Mouse (Mus musculus): Measurements from ENCODE around the gene Srrm2.
A peak's percentile ranks its signal among the peaks of the same experiment; 100 is the strongest.

Srrm2 gene

DNA sequence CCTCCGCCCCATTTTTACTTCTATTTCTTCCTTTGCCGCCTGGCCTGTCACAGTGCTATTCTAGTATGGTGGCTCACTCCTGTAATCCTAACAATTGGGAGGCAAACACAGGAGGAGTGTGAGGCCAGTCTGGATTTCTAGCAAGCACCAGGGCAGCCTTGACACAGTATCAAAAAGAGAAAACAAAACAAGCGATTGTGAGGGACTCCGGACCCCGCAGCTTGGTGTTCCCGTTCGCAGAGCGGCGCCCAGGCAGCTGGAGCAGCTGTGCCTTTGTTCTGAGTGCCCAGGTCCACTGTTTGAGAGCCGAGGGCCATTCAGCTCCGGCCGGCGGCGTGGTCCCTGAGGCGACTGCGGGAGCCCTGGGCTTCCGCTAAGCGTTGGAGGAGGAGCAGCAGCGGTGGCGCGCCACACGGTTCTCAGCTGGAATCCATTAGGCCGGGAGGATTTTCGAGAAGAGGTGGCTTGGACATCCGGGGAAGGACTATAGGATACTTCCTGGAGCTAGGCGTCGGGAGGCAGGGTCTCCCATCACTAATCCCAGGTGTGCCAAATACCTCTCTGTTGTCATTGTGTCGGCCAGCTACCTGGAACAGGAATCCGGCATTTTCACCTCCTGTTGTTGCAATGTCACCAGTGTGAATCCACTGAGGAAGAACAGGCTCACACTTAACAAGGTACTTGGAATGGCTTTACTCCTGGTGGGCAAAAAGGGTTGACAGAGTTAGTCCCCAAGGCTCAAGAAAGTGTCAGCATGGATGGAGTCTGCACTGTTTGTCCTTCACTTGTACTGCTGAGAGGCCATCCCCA lies at the start of gene Srrm2:
Srrm2 (plus strand) TSS at position 264 of the 810 bp plus-strand sequence.
- no peak for DNase-seq (ENCODE audit: low read depth, low spot score)

DNA sequence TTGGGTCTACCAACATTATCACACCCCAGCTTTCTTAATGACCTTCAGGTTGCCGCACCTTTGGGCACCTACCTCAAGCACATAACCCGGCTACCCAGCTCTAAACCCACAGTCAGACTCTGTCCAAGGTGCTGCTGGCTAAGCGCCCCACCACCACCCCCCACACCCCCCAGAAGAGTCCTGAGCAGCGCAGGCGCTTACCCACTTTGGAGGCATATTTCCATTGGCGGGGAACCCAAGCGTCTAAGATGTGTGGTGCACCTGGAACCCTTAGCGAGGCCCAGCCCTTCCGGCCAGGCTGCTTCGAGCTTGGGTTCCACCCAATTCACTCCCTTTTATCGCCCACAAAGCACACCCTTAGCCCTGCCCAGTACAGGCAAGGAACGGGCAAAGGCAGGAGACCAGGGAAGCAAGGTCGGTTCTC lies 49.7 kb upstream of the Srrm2 start, which contains the start of gene Paqr4:
Paqr4 (minus strand) TSS at position 270 of the 424 bp plus-strand sequence.
- DNase-seq (ENCODE audit: low read depth, low spot score) = no peak

DNA sequence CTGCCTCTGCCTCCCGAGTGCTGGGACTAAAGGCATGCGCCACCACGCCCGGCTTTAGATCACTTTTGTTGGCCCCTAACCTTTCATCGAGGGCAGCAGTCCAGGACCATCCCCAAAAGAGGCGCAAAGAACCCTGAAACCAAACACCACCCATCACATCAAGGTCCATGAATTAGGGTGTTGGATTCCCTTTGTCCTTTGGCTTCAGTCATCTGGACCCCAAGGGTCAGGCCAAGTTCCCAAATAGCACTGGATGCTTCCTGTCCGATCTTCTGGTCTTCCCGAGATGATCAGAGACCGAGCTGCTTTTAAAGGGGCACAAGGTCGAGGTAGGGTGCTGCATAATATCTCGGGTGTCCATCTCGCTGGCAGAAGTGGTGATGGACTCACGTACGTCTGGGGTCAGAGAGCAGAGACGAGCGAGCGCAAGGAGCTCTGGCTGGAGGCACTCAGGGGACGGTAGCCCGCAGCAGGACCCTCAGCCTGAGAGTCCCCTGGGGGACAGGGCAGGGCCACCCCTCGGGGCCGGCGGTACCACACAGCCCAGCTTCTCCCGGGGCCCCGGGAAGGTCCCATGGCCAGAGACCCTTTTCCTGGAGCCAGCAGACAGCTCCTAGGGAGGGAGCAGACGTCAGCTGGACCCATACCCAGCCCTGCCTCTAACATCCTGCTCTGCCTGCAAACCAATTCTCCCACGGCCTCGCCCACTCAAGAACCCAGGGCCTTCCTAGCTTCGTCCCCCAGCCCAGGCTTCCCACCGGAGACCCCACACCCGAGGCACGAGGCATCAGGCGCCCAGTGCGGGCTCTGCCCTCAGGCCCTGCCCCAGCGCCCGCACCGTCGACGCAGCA lies 48.7 kb upstream of the Srrm2 start:
- DNase-seq (ENCODE audit: low read depth, low spot score) = no peak

DNA sequence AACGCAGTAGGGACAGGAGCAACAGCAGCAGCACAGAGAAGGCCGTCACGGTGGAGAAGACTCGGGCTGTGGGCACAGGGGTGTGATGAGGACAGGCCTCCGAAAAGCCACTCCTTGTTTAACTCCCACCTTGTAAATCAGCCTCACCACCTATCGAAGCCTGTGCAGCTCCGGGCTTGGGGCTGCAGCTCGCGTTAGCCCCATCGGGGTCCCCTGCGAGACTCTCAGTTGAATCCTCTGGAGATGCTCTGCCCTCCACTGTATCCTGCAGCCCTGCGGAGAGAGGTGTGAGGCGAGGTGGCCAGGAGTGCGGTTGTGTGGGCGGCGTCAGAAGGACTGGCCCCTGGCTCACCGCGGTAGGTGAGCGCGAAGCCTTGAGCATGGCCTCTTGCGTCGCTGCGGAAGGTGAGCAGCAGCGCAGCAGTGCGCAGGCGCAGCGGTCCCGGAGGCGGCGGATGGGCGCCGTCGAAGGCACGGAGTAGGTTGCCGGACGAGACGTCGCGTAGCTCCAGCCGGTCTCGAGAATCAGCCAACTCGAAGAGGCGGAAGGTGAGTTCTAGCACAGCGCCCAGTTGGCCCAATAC lies 48.0 kb upstream of the Srrm2 start:
- DNase-seq (ENCODE audit: low read depth, low spot score) = no peak

DNA sequence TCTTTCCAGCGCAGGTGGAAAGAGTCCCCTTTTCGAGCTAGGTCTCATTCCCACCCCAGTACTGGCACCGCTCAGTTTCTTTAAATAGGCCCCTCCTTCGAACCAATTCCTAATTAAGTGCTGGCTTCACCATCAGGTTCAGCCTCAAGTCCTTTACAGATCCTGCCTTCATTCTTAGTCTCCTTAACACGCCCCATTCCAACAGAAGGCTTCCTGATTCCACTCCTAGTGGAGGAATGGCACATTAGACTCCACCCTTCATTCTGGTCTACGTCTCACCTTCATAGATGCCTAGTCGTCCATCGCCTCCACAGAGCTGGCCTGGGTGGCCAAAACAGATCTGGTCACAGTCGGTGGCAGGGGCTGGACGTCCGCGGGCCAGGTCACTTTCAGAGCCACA lies 47.4 kb upstream of the Srrm2 start:
- DNase-seq (ENCODE audit: low read depth, low spot score) = no peak

DNA sequence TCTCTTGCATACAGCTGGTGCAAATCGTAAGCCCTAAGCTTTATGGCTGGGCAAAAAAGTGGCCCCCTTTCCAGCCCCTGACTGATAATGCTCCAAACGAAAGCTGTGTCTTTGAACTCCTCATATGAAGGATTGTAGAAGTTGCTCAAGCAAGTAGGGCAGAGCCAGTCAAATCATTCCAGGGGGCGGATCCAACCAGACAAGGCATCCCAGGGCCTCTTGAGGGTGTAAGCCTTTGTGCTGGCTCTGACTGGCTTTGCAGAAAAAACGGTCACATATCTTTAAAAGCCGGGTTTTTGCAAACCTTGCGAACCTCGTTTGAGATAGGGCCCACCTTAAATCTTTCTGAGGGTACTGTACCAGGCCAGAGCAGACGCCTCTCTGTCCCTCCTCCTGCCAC lies 46.3 kb upstream of the Srrm2 start:
- DNase-seq (ENCODE audit: low read depth, low spot score) = no peak

DNA sequence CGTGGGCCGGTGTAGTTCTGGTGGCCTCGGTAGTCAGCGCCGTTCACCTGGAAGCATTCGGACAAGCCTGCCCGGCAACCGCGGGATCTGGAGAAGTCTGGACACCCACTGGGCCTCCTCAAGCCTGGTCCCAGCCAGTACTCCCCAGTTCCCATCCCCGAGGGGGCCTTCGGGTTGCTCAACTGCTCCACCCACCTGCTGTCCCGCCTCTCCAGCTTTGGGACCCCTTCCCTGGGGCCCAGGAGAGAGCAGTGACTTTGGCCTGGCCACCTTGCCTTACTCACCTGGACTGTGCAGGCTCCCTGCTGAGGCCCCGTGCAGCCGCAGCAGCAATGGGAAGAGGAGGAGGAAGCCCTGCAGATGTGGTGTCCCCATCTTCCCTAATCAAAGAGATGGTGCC lies 45.7 kb upstream of the Srrm2 start:
- no peak for DNase-seq (ENCODE audit: low read depth, low spot score)

DNA sequence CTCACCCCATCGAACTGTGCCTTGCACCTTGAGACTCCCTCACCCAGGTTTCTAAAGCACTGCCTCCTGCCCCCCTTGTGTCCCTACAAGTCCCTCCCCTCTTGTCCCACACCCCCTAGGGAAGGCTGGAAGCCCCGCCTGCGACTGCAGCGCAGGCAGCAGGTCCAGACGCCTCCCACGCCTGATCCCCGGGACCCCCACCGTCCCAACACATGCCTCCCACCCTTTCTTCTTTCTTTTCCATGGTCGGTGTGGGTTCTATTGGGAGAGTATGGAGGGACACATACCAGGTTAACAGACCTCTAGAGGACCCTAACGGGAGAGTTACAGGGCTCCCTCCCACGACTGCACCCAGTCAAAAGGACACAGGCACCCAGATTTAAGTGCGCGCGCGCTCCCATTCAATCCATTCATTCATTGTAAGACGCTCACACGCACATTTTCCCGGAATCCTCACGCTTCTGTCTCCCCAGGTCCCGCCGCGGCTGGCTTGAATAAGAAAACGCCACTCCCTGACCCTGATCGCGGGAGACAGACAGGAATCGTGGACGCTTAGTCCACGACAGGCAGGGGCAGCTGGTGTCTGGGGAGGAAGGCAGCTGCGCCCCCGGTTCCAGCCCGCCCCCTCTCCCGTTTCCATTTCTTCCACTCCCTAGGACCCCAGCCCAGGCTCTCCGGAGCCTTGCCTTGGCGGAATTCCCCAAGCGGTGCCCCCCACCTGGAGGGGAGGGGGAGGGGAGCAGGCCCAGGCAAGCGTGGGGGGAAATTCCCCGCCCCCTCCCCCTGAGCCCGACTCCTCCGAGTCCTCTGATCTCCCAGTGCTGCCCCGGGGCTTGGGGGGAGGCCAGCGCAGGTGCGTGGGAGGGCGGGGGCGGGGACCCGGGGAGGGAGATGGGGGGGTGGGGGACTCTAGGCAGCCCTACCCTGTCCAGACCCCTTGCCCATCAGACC lies 44.8 kb upstream of the Srrm2 start, which contains the start of gene Kremen2:
Kremen2 (minus strand) TSS at position 533 of the 951 bp plus-strand sequence.
- no peak for DNase-seq (ENCODE audit: low read depth, low spot score)

DNA sequence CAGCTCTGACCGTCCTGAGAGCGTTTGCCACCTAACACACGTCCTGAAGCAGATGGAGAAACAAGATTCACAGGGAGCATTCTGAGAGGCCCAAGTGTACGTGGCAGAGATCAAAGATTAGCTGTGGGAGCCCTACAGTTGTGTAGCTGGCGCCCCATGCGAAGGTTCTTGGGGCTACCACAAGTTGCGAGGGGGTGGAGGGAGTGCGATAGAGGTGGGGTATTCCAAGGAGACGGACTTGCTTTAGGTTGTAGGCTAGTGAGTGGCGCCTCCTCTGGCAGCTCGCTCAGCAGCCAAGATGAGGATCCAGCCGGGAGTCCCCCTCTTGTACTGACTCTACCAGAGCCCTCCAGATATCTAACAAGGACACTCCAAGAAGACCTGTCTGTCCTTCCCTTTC lies 44.0 kb upstream of the Srrm2 start:
- DNase-seq (ENCODE audit: low read depth, low spot score) = no peak

DNA sequence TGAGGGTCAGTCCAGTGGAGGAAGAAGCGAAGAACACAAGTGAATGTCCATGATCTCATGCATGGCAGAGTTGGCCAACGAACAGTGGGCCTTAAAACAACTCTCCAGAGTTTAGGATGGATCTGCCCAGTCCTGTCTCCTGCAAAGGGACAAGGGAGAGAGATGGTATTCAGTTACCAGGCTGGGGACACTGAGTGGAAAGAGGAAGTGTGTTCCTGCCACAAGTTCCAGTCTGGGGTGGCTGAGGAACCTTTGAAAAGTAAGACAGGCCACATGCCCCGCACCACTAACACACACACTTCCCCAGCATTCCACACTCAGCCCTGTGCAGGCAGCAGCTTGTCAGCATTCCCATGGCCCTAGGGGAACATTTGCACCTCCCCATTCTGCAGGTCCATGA lies 43.6 kb upstream of the Srrm2 start:
- DNase-seq (ENCODE audit: low read depth, low spot score) = no peak

DNA sequence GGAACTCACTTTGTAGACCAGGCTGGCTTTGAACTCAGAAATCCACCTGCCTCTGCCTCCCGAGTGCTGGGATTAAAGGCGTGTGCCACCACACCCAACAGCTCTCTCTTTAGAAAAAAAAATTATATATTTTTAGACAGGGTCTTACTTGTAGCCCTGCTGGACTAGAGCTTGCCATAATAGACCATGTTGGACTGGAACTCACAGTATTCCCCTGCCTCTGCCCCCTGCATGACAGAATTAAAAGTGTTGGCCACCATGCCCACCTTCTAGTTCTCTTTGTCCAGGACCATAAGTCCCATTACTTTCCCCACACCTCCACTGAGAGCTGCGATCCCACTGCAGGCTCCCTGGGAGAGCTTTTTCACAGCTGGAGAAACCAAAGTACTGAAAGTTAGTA lies 42.9 kb upstream of the Srrm2 start:
- no peak for DNase-seq (ENCODE audit: low read depth, low spot score)

DNA sequence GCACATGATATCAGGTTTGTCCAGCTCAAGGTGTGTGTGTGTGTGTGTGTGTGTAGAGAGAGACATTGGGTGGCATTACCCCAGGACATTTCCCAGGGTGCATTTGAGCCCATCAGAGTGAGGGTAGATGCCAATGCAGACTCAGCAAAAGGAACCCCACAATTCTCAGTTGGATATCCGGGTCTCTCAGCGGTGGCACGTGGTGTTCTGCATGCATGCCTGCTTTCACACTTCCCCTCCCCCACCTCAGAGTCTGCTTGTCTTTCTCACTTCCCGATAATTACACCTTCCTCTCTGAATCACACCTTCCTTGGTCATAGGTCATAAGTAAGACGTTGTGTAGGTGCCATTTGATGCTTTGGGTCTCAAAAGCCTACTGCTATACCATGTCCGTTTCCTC lies 42.3 kb upstream of the Srrm2 start:
- DNase-seq (ENCODE audit: low read depth, low spot score) = no peak

DNA sequence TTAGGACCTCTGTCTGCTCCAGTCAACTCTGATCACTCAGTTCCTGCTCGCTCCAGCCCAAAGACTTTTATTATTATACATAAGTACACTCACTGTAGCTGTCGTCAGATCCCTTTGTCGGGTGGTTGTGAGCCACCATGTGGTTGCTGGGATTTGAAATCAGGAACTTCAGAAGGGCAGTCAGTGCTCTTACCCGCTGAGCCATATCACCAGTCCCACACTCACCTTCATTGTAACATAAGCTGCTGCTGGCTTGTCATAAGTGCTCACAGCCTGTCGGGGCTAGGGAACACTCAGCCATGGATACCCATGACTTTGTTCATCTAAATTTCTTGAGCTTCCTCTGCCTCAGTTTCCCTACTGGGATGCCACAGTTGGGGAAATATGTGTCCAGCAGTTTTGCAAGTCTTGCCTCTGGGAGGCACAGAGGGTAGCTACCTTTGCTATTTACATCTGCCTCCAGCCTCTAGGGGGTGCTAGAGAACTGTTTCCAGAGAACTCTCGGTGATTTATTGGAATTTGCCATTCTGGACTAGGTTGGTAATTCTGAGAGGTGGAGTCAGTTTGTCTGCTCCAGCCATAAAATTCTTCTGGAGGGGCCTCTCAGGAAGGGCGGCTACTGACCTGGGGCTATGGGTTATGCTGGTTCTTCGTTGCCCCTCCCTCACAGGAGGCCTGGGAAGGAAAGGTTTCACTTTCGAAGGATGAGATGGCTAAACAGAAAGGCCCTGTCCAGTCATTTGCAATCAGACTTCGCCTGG lies 41.5 kb upstream of the Srrm2 start:
- peak; percentile 96 for DNase-seq (ENCODE audit: low read depth, low spot score)

DNA sequence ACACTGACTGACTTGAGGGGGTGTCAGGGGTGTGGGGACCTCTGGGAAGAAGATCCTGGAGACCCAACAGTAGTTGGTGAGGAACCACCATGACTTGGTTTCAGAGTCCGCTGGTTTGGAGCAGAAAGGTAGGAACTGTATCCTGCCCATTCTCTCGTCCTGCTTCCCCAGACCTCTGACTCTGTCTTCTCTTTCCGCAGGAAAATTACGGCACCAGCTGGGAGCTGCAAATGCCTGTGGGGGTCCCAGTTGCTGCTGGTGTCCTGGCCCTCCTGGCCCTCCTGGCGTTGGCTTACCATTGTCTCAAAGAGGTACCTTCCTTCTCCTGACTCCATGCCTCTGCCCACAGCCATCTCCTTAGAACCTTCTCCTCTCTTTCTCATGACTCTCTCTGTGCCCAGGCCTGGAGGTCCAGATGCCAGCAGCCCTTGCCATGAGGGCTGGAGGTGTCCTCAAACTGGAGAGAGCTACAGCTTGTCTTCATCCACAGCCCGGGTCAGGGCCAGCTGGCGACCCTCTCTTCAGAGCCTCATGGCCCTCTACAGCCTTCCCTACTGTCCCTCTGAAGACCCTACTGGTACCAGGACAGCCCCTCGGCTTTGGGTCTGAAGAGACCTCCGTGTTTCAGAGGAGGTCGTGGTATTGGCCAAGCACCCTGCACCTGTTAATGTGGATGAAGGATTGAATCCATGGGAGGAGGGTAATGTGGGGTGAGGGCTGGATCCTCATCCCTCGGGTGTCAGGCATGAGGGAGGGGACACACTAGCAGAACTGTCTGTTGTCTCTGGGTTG lies 40.7 kb upstream of the Srrm2 start:
- DNase-seq (ENCODE audit: low read depth, low spot score) = no peak

DNA sequence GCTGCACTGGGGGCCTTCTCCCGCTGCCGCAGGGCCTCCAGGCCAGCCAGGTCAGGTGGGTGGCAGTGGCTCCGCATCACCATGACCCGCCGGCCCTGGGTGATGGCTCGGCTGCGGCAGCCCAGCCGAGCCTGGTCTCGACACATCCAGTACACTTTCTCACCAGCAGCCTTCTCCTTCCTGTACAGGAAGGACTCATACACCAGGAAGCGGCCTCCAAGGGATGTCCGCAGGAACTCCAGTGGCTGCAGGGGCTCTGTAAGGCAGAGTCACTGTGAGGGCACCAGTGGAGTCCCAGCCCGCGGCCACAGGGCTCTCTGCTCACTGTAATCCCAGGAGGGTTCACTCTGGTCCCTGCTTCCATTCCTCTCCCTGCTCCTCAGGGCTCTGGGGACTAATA lies 34.6 kb upstream of the Srrm2 start:
- no peak for DNase-seq (ENCODE audit: low read depth, low spot score)

DNA sequence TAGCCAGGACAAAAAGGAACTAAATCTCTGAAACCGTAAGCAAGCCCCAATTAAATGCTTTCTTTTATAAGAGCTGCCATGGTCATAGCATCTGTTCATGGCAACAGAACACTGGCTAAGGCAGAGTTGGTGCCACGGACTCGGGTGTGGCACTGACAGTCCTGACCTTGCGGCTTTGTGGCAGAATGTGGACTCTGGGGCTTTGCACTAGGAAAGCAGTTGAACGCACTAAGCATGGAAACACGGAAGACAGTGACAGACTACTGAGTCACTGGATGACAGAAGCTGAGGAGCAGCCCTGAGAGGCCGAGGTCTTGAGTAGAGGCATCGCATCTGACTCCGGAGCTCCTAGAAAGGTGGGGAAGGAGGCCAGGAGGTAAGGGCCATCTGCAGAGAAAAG lies 32.8 kb upstream of the Srrm2 start:
- DNase-seq (ENCODE audit: low read depth, low spot score) = peak; percentile 53

DNA sequence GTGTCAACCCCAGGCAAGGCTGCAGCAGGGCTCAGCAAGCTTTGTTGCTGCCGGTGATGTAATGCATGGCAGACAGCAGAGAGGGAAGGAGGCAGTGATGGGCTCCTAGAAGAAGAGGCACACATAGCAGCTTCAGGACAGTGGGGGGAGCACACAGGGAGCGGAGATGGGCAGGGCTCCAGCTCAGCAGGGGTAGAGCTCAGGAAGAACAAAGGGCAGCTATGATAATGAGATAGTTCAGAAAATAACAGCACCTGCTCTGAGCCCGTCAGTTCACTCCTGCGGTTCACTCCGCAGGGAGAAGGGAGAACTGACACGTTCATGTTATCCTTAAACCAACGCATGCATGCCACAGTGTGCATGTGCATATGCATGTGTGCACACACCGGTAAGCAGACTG lies 31.5 kb upstream of the Srrm2 start:
- DNase-seq (ENCODE audit: low read depth, low spot score) = no peak

DNA sequence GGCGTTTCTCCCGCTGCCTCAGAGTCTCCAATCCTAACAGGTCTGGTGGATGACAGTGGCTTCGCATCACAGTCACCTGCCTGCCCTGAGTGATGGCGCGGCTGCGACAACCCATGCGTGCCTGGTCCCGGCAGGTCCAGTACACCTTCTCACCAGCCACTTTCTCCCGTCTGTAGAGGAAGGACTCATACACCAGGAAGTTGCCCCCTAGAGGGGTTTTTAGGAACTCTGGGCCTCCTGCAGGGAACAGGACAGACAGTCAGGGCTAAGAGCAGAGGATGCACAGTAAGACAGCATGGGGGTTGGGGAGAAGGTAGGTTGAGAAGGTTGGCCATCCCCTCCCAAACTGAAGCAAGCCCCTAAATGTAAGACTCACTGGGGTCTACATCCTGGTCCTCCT lies 30.1 kb upstream of the Srrm2 start:
- no peak for DNase-seq (ENCODE audit: low read depth, low spot score)

DNA sequence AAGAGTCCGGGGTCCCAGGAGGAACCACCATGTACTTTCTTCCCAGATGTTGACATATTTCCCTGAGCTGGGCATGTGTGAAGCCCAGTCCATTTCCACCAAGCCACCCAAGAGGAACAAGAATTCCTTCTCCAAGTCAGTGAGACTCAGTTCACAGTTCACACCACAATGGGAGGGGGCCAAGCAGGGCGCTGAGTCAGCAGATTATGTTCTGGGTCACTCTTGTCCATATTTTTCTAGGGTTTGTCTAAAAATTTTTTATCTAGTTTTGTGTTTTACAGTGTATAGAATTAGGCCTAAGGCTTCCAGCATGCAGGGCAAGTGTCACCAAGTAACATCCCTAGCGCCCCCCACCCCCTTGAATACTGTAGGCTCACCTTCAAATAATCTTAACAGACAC lies 29.2 kb upstream of the Srrm2 start:
- no peak for DNase-seq (ENCODE audit: low read depth, low spot score)

DNA sequence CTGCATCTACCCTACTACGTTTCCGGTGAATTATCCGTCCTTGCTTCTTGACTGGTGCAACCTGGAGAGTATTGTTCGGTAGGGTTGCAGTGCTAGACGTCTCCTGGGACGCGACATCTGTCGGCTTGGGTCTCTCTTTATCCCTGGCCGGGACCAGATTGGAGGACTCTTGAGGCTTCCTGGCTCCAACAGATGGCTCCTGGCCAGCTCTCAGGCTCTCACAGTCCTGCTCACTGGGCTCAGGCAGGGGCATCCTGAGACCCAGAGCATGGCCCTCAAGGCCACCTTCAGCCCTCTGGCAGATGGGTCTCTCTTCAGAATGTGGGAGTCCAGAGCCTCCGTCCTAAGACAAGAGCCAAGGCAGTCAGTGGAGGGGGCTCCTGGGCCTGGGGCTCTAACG lies 27.4 kb upstream of the Srrm2 start:
- DNase-seq (ENCODE audit: low read depth, low spot score) = no peak

All from 3T3-L1 (cell line).